Mouse (Mus musculus): ENCODE measurements around the gene Clint1.

DNA sequence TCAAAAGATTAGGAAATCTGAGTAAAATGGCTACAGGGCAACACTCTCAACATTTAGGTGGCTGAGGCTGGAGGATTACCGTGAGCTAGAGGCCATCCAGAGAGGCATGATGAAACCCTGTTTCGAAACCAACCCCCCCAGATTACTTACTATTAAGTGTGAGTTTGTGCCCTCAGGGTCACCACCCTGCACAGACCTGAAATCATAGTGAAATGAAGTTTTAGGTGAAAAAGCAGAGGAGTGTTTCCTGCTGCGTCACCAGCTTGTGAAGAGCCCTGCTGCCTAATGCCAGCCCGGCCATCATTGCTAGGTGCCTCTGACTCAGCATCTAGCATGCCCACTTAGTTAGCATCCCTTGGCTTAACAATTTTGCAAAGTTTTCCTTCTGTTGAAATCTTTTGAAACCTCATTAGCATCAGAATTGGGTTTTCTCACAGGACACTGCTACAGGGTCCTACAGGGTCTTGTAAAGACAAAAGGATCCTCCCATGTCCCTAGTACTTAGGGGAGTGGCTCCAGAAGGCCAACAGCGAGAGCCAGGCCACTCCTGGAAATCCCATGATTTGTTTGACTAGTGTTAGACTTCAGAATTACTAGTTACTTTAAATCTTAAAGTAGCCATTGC, 33.9 kb downstream of the Clint1 start:
- TF ChIP-seq POLR2A (IDR thresholded peaks at IDR 0.05; ENCODE audit: borderline replicate concordance, extremely low read depth, insufficient read depth, insufficient read length, poor library complexity, severe bottlenecking) (no peak), CTCF (IDR thresholded peaks at IDR 0.05; ENCODE audit: borderline replicate concordance, extremely low read depth, insufficient read depth, insufficient read length) (no peak)

All from brain, embryonic 14.5 days (tissue).